Mouse (Mus musculus): Measurements from ENCODE around the gene Vangl1.
A peak's percentile ranks its signal among the peaks of the same experiment; 100 is the strongest.

The Vangl1 gene

DNA sequence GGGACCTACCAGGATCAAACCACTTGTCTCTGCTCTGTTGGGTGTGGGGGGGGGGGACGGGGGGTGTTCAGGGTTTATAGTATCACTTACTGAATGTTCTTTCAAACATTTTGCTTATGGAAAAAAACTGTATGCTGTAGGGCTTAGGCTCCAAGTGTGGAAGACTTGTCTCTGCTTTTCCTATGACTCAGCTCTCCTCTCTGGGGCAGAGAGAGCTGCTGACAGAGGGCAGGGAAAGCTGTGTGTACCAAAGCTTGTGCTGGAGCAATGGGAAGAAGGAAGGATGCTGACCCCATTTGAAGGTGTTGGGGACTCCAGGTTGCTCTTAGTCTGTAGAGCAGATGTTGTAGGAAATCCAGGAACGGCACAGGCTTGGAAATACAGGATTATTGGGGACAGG is 63.0 kb downstream of the Vangl1 start:
- no peak for DNase-seq

DNA sequence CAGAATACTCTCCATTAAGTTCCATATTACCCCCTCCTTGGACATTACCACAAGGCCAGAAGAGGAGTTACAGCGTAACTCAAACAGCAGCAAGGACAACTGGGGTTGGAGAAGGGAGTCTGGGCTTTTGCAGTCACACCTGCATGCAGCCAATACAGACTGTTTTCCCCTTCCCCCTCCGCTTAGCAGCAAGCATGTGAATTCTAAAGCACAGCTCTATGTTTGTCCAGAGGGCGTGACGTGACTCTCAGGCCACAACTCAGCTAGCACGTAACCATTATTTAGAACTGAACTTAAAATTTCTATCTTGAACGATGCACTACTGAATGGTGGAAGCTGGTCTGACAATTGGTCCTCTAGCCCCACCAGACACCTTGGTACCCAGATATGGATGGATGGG is 63.9 kb downstream of the Vangl1 start:
- DNase-seq = no peak

DNA sequence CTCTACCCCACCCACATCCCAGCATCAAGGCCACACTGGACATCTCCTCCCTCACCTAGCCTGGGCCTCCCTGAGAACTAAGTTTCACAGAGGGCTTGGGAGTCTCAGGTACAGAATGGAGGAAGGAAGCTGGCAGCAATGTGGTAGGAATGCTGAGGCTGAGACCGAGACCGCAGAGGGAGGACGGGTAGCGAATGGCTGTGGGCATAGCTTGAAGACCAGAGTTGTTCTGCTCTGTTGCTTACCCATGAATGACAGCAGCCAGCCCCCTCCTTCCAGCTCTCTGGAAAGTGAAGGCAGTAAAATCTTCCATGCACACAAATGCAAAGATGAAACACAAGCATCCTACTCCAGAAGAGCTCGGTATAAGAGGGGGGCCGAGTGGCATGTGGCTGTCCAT is 65.6 kb downstream of the Vangl1 start:
- no peak for DNase-seq

DNA sequence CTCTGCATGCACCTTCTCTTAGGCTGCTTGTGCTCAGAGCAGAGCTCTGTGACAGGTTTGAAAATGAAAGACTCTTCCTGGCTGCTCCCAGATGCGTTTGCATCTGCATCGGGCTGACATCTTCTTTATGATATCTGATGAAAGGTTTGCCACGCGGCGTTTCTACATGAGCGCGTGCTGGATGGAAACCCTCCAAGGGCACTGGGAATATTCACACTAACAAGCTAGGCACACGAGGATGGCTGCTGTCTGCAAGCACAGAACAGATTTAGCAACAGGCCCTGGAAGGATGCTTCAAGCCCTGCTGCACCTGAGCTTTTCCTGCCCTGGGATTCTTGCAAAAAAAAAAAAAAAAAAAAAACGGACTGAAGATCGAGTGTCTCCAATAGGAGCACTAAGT is 67.3 kb downstream of the Vangl1 start:
- no peak for DNase-seq

DNA sequence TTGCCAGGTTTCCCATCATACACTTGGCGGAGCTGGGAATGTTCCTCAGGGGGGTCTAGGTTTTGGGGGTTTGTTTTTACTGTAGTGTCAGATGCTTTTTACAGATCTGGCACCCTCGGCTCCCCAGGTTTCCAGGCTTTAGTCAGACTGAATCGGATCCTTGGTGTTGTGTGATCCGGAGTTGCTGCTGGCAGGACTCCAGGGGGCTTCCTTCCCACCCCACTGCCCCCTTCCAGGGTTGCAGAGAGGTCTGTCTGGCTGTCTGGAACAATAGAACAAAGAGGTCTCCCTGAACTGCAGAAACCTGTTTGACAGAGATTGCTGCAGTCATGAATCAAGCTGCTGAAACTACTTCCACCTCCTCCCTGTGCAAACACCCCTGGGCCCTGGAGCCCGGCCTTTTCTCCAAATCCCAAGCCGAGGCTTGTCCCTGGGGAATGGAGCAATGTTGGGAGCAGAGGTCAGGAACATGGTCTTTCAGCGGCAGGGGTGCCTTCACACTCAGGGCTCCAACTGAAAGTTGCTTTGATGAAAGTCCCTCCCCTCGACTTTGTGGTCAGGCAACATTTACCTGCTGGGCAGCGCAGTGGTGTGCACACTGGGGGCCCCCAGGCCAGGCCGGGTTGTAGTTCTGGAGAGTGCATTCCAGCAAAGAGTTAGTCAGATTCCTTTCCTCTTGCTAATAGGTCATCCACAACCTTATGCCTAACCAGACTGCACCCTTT is 68.9 kb downstream of the Vangl1 start:
- DNase-seq = peak in 1 of 2 experiments; percentile 12

DNA sequence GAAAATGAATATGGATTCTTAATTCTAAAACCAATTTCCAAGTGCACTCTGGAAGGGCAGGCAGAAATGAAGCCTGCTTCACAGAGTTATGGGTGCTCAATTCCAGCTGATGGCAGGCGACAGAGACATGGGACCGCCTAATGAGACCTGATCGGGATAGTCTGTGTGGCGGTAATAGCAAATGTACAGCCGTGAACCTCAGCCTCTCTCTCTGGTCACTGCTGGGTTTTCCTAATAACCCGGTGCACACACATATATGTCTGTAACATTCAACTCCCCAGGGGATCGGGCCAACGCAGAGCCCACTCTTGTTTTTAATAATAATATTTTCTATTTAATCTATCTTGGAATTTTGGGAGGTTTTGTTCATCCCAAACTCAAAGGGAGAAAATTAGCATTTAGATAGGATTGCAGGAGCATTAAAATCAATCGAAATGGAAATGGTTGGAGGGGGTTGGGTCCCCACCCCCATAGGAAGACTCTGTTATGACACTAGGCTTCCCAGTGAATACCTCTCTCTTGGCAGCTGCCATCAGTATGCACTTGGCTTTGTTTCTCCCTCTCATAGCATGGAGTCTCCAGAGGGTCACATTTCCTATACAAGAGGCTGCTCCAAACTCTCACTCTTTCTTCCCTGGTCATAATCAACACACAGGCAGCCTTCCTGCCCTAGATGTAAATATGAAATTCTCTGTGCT is 72.7 kb downstream of the Vangl1 start:
- DNase-seq = no peak

DNA sequence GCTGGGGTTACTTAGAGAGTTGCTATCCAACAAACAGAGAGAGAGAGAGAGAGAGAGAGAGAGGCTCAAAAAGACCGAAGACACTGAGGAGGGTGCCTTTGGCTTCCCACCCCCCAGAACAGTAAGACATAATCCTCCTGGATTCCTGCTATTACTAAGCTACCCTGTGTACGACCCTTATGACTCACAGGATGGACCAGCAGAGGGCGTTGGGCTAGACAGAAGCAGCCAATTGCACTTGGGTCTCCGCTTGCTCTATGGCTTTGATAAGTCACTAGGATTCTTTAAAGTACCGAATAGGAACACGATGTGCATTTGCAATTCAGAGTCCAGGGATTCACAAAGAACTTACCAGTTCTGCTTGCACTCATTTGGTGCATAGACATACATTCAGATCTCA is 74.0 kb downstream of the Vangl1 start:
- DNase-seq = peak in 1 of 2 experiments; percentile 22

DNA sequence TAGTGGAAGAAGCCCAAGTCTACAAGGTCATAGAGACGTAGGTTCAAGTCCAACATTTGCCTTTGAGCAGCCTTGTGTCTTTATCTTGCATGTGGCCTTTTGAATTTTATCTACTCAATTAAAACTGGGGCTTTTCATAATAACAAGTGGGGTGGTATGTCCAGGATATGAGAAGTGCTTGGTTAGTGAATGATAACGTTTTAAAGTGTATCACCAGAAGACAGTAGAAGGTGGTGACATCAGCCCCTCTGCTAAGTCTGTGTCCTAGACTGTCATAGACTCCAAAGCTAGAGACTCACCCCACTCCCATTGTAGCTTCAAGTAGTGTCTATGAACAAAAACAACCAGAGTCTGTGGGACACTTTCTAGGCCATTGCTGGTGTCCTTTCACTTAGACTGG is 76.3 kb downstream of the Vangl1 start:
- no peak for DNase-seq

DNA sequence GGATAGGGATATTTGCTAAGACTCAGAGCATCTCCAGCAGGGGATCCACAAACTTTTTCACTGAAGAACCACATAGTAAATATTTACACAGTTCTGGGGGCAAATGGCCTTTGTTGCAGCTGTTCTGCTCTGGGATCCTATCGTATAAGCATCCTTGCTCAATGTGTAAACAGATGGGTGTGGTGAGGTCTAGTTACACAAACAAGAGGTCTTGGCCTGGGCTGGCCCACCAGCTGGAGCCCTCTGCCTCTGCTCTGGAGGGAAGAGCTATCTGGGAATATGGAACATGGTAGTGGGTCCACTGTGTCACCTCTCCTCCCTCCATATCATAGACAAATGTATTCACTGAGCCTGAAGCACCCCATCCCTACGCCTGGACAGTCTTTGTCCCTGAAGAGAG is 77.4 kb downstream of the Vangl1 start:
- no peak for DNase-seq

DNA sequence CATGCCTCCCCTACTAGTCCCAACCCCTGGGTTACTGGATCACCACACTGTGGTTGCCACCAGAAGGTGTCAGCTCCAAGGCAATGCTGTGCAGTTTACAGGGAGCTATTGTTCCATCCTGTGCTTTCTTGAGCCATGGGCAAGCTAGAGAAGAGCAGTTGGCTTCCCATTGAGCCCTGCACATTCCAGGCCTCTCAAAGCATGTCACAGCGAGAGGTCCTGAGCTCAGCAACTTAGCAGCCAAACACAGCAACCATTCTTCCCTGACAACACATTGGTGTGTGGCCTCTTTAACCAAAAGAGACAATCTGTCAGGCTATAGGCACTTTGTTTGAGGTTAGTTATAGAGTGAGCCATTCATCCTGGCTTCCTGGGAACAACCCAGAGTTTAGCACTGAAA is 78.9 kb downstream of the Vangl1 start:
- no peak for DNase-seq

DNA sequence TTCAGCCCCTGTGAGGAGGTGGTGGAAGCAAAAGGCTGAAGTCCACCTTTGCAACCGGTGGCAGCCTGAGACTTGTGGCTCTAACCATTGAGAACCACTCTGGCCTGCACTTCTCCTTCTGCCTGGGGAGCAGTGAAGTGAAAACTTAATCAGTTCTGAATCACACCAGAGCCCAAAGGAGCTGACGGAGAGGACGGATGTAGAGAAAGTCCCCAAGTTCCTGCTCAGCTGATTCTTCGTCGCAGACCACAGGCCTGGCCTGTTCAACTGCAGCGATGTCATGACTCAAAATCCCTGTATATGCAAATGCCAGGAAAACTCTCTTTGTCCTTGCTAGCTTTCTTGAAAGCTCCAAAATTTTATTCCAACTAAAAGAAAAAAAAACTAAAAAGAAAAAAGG is 80.8 kb downstream of the Vangl1 start:
- DNase-seq = no peak

DNA sequence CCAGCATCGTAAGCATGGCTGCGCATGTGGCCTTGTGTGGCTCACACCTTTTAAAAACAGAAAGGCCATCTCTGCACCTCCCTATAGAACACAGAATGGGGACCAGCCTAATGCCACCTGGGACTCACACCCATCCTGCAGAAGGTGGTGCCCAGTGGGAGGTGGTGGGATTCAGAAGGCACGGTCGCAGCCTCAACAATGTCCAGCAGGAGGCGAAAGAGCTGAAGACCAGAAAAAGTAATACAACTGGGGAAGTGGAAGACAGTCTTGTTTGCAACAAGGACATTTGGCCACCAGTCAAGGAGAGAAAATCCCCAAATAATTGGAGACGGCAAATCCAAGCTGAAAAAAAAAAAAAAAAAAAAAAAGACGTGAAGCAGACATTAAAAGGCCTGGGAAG is 82.4 kb downstream of the Vangl1 start:
- peak in 1 of 2 experiments; percentile 14 for DNase-seq

DNA sequence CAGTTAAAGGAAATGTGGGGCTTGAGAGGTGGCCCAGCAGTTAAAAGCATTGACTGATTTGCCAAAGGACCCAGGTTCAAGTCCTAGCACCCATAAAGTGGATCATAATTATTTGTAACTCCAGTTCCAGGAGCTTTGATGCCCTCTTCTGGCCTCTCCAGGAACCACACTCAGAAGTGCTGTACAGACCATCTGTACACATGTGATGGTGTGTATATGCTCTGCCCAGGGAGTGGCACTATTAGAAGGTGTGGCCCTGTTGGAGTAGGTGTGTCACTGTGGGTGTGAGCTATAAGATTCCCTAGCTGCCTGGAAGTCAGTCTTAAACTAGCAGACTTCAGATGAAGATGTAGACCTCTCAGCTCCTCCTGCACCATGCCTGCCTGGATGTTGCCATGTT is 83.5 kb downstream of the Vangl1 start:
- no peak for DNase-seq

DNA sequence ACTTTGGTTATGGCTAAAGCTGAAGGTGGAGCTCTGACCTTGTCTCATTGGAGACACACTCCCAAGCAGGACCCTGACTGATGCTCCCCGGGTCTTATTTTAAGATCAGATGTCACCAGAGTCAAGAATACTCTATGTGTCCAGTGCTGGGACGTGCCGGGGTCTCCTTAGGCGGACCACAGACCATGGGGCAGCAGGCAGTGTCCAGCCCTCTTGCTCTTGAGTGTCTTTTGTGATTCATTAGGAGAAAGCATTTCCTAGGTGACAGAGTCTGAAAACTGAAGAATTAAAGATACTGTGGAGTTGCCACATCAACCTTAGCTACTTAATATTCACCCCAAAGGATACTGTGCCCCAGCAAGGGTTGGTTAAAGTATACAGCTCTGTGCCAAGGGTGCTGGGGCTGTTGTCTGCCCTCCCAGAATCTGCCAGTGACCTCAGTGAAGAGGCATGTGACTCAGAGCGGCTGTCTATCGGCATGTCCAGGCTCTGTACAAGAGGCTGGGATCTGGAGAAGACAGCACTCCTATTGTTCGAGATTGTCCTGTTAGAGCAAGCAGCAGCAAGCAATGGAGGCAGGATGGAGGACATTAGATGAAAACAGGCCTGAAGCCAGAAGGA is 92.4 kb downstream of the Vangl1 start:
- DNase-seq = no peak

DNA sequence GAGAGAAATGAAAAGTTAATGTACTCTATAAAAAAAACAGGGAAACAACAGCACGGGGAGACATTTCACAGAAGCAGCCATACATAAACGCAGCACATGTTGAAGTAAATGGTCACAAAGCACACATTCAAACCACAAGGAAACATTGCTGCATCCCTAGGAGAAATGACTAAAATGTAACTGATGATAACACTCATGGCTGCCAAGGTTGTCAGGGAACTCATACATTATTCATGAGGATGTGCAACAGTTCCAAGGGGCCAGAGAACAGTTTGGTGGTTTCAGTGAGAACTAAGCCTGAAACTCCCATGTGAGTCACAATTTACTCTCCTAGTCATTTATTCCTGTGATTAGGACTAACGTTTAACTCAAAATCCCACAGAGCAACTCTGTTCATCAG is 96.3 kb downstream of the Vangl1 start:
- DNase-seq = no peak

DNA sequence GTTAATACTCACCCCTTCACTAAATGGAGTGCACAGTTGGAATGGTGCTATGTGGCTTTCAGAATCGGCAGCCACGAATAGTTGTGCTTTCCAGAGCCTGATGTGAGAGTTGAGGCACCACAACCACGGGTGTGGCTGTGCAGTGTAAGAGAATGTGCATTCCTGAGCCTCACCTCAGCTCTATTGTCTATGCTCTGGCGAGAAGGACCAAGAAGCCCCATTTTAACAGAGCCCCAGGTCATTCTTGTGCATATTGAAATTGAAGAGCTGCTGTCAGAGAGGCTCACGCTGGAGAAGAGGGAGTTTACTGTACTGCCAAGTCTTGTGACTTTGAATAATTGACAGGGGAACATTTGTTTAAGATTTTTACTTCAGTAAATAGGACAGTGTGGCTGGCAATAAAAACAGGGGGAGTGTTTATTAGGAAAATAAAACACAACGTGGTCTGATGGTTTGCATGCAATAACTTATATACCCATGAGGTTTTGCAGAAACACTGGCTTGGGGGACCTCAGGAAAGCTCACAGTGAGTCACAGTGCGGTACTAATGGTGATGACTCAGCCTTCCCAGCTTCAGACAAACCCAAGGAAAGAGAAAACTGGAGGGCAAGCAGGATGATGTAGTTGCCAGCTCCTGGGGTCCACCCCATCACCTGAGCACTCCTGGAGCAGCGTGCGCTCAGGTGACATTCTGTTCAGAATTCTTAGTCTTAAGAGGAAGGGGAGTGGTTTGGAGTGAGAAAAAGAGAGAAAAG is 100.5 kb downstream of the Vangl1 start:
- no peak for DNase-seq

All from kidney, postnatal 25 days (tissue).